Mouse (Mus musculus): ENCODE results near the gene Tomm5.
"Not testable (repeated sequence)": the region's sequence is repeated elsewhere in the genome, so short reads cannot be mapped to it uniquely, and the experiment has no call there.

Tomm5 gene

GRCm38 (mm10) chr4:45107601-45108277, at the start of gene Tomm5:
Gene Tomm5 (minus strand): TSS chr4:45108114.
- peak; percentile 97 for DNase-seq (ENCODE audit: low read depth)

GRCm38 (mm10) chr4:45156433-45156832, 48.5 kb upstream of the Tomm5 start:
- DNase-seq (ENCODE audit: low read depth) = no peak

GRCm38 (mm10) chr4:45143005-45143404, 35.1 kb upstream of the Tomm5 start:
- DNase-seq (ENCODE audit: low read depth) = no peak

DNA sequence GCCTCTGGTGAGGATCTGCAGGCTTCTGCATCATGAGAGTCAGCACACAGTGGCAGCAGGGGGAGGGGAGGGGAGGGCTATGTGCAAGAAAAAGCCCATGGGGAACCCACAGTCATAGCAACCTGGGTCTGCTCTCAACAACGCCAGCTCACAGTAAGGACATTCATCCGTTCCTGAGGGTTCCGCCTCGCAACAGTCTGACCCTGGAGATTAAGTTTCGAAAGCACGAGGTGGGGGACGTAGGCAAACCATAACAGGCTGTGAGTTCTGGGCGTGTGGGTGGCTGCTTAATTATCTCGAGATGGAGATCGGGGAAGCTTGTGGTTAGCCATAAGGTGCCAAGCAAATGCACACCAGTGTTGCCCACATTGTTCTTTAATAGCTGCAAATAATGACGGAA, 34.5 kb upstream of the Tomm5 start:
- peak; percentile 18 for DNase-seq (ENCODE audit: low read depth)

DNA sequence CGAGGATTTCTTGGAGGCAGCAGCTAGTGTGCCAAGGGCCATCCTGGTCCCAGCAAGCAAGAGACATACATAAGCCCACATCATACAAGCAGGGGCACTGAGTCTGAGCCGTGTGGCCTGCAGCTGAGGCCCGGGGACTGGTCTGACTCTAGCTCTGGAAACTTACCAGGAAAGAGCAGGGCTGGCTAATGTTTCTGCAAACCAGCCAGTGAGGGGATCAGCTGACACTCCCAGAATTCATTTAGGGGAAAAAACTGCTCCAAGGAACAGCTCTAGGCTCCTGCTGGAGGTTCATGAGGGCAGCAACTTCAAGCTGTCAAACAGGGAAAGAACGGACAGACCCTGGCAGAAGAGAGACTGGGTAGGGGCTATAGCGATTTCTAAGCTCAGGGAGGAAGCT, 33.9 kb upstream of the Tomm5 start:
- DNase-seq (ENCODE audit: low read depth) = no peak

DNA sequence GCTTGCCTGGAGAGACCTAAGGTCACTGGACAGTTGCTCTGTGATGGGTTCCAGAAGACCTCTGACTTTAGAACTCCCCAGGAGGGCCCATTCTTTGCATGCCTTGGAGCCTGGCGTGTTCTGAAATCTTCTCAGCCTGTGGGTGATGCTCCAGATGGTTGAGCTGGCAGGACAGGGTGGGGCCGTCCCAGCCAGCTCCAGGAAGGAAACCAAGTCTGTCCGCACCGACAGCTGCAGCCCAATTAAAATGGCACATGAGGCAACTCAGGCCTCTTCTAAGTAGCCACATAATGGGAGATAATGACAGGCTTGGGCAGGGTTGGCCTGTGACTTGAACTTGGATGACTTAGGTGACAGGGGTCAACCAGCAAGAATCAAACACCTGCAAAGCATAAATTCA, 29.7 kb upstream of the Tomm5 start:
- no peak for DNase-seq (ENCODE audit: low read depth)

DNA sequence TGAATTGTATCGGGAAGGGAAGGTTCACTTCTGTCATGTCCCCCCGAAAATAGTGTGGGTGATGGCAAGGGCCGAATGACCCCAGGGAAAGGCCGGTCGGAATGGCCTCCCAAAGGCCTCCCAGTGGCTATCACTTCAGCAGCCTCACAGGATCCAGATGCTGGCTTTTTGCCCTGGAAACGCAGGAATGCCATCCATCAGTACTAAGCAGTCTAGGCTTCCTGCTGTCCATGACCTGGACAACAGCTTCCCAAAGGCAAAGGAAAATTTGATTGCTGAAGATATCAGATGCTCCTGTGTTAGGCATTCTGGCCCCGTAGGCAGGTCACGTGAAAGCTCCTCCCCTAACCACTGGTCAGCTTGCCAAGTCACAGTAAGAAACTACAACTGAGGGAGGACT, 26.6 kb upstream of the Tomm5 start:
- DNase-seq (ENCODE audit: low read depth) = no peak

- DNase-seq (ENCODE audit: low read depth) = no peak
These were observed 23.1 kb upstream of the Tomm5 start for GRCm38 (mm10) chr4:45131021-45131420.

DNA sequence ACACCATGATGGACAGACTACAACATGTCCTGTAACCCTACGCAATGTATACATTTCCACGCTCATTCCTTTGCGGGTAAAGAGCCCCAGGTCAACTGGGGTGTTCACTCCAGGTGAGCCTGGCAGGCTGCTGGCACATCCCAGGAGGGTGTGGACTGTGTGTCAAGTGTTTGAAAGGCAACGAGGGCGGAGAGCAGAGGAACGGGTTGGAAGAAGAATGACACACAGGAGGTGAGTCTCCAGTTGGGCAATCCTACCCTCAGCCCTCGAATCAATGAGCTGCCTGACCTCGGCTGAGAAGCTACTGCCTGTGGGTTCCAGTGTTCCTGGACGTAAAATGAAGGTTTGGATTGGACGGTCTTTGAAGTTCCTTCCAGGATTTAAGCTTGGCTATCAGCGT, 13.4 kb upstream of the Tomm5 start:
- no peak for DNase-seq (ENCODE audit: low read depth)

GRCm38 (mm10) chr4:45108456-45109110, 669 bp upstream of the Tomm5 start:
- DNase-seq (ENCODE audit: low read depth) = no peak

- DNase-seq (ENCODE audit: low read depth) = peak; percentile 36
These were observed 848 bp downstream of the Tomm5 start for GRCm38 (mm10) chr4:45107066-45107465.

GRCm38 (mm10) chr4:45106409-45106808, 1.5 kb downstream of the Tomm5 start:
- peak; percentile 57 for DNase-seq (ENCODE audit: low read depth)

GRCm38 (mm10) chr4:45097198-45097872, 10.6 kb downstream of the Tomm5 start:
- peak; percentile 79 for DNase-seq (ENCODE audit: low read depth)

- no peak for DNase-seq (ENCODE audit: low read depth)
These were observed 23.0 kb downstream of the Tomm5 start for GRCm38 (mm10) chr4:45084895-45085290.

- DNase-seq (ENCODE audit: low read depth) = peak; percentile 91
These were observed 23.7 kb downstream of the Tomm5 start, which contains the start of gene Fbxo10 for GRCm38 (mm10) chr4:45084021-45084894. Gene Fbxo10 (minus strand): TSS chr4:45084604.

- DNase-seq (ENCODE audit: low read depth) = peak; percentile 21
These were observed 24.4 kb downstream of the Tomm5 start for GRCm38 (mm10) chr4:45083487-45083886.

GRCm38 (mm10) chr4:45082951-45083350, 25.0 kb downstream of the Tomm5 start:
- no peak for DNase-seq (ENCODE audit: low read depth)

- DNase-seq (ENCODE audit: low read depth) = not testable (repeated sequence)
These were observed 26.9 kb downstream of the Tomm5 start for GRCm38 (mm10) chr4:45081041-45081440.

DNA sequence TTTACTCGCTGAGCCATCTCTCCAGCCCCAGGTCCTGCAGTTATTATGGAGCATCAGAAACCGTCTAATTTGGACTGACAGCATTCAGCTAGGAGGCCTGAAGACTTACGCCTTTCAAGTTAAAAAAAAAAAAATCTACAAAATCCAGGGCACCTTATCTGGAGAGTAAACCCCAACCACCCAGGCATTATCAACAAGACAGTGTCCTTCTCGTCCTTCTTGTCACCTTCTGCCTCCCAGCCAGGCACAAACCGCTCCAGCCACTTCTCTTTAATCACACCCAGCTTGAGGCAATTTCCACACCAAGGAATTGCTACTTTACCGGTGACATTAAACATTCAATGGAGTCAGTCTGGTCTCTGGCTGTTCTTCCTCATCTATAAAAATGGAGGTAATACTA, 34.4 kb downstream of the Tomm5 start:
- DNase-seq (ENCODE audit: low read depth) = no peak

GRCm38 (mm10) chr4:45072261-45072973, 35.5 kb downstream of the Tomm5 start:
- DNase-seq (ENCODE audit: low read depth) = no peak

DNA sequence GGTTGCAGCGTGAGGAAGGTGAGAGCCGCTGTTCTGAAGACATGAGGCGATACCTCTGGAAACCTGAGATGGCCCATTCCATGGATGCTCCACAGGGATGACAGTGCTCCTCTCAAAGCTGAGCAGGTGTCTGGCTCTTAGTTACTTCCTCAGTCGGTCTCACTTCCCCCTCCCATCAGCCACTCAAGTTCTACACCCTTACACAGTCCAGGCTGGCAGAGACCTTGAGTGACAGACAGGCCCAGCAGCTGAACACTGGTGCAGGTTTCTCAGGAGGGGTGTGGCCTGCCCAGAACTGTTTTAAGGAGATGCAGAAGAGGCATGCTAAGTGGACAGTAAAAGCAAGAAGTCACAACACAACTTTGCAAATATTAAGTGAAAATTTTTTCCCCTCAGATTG, 40.2 kb downstream of the Tomm5 start:
- DNase-seq (ENCODE audit: low read depth) = no peak

Data from 416B (cell line).